Mouse (Mus musculus) B cell, adult 2 months (primary cell): ENCODE measurements around the gene H2-DMb1.
A peak's percentile ranks its signal among the peaks of the same experiment; 100 is the strongest.

Experiments used
- DNase-seq, 2 experiments: peaks; one replicate each; pipeline ENCODE4 v3.0.0; 2022

The H2-DMb1 gene

GRCm38 (mm10) chr17:34196941-34197894 is 44.3 kb downstream of the H2-DMb1 start, which contains the start of gene Psmb8:
Gene Psmb8 (plus strand): TSS chr17:34197721.
- DNase-seq = peak; percentile 92 to 94

GRCm38 (mm10) chr17:34197904-34198520 is 45.1 kb downstream of the H2-DMb1 start:
- peak; percentile 88 to 89 for DNase-seq

- no peak for DNase-seq
Observed at GRCm38 (mm10) chr17:34198521-34198912, 45.6 kb downstream of the H2-DMb1 start.

- no peak for DNase-seq
Observed at GRCm38 (mm10) chr17:34199050-34199619, 46.3 kb downstream of the H2-DMb1 start.

- DNase-seq = no peak
Observed at GRCm38 (mm10) chr17:34200047-34200446, 47.2 kb downstream of the H2-DMb1 start.

- no peak for DNase-seq
Observed at GRCm38 (mm10) chr17:34200772-34201505, 48.1 kb downstream of the H2-DMb1 start.

- DNase-seq = no peak
Observed at GRCm38 (mm10) chr17:34201506-34202055, 48.7 kb downstream of the H2-DMb1 start.

GRCm38 (mm10) chr17:34202760-34203442 is 50.0 kb downstream of the H2-DMb1 start:
- no peak for DNase-seq

GRCm38 (mm10) chr17:34203444-34203843 is 50.6 kb downstream of the H2-DMb1 start, which contains the start of gene Tap2:
Gene Tap2 (plus strand): TSS chr17:34203527.
- DNase-seq = peak in 1 of 2 experiments; percentile 28

- peak; percentile 93 to 95 for DNase-seq
Observed at GRCm38 (mm10) chr17:34204303-34205010, 51.6 kb downstream of the H2-DMb1 start.

- DNase-seq = peak; percentile 34 to 36
Observed at GRCm38 (mm10) chr17:34205021-34205745, 52.3 kb downstream of the H2-DMb1 start.

GRCm38 (mm10) chr17:34205746-34206176 is 52.9 kb downstream of the H2-DMb1 start:
- peak; percentile 60 for DNase-seq

GRCm38 (mm10) chr17:34206731-34207130 is 53.9 kb downstream of the H2-DMb1 start:
- peak in 1 of 2 experiments; percentile 0 for DNase-seq

GRCm38 (mm10) chr17:34207456-34207855 is 54.6 kb downstream of the H2-DMb1 start:
- peak; percentile 20 to 21 for DNase-seq

GRCm38 (mm10) chr17:34207866-34208265 is 55.0 kb downstream of the H2-DMb1 start:
- DNase-seq = peak; percentile 0 to 1

GRCm38 (mm10) chr17:34208421-34208820 is 55.5 kb downstream of the H2-DMb1 start:
- peak in 1 of 2 experiments; percentile 1 for DNase-seq

- DNase-seq = peak; percentile 64 to 66
Observed at GRCm38 (mm10) chr17:34209680-34210079, 56.8 kb downstream of the H2-DMb1 start.
